Mouse (Mus musculus) small intestine, adult 2 months (tissue): ENCODE data around the gene C1d.

Experiments used
- CTCF ChIP-seq: fragments of 200-500 bp; IDR thresholded peaks from 2 replicates; pipeline ENCODE4 v1.5.1; 2012; ENCODE audit warnings: low read depth, mild to moderate bottlenecking, control low read depth, inconsistent platforms, low read length, moderate library complexity, mixed read lengths; ENCODE audit not compliant: insufficient replicate concordance, insufficient read length; ENCODE audit errors: extremely low read depth
- POLR2A ChIP-seq: fragments of 200-500 bp; IDR thresholded peaks from 2 replicates; pipeline ENCODE4 v1.6.1; 2012; ENCODE audit warnings: low read depth, mild to moderate bottlenecking, control low read depth, inconsistent platforms, low read length, moderate library complexity

DNA sequence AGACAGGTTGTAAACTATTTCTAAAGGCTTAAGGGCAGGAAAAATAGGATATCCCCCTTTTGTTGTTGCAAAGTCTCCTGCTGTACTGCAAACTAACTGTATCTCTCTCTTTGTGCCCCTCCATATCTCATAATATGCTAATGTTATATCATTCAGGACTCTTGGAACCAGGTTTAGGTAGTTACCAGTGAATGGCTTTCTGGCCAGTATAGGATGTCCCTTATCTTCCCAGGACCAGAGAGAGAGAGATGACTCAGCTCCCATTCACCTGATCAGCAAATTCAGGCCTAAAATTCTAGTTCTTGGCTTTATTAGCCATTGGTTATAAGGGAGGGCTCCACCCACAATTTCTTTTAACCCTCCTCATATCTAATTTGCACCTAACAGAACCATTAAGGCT, 31.5 kb downstream of the C1d start:
- TF ChIP-seq CTCF (no peak), POLR2A (no peak)
